Mouse (Mus musculus) layer of hippocampus, adult 9-10 months (tissue): ENCODE measurements around the gene Cep97.

Experiments used
- DNase-seq: peaks from one replicate; pipeline ENCODE4 v3.0.0; 2022; ENCODE audit warnings: low spot score

Cep97 gene

DNA sequence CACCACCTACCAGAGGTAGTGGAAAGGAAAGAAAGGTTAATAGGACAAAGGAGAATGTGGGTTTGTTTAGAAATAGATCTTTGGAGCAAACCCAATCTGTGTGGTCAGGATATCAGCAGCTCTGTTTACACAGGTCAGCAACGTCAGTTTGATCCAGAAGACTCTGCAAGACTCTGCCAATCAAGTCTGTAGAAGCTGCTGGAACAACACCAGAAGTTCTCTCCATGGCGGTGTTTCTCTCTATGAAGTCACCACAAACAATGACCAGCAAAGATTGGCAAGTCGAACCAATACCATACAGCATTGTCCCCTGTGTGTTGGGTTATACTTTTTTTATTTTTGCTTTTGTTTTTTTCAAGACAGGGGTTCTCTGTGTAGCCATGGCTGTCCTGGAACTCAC is 12.6 kb upstream of the Cep97 start:
- DNase-seq = no peak

- DNase-seq = no peak
Measured at GRCm38 (mm10) chr16:55940781-55941180, 6.1 kb upstream of the Cep97 start.

DNA sequence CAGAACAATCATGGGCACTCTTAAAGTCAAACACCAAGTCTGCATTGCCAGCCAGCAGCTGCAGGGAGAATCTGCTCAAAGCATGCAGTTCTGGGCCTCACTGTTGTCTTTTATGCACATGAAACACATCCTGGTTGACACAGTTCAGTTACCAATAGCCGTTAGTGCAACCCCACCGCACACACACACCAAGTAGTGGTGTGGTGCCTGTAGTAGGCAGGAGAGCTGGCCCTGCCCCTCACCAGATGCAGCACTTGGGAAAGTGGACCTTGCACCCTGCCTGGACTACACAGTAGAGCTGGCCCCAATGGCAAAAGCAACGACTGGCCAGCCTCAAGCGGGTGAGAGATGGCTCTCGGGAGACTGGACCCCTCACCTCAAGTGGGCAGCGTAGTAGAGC is 5.0 kb upstream of the Cep97 start:
- DNase-seq = no peak

- no peak for DNase-seq
Measured at GRCm38 (mm10) chr16:55938761-55939160, 4.1 kb upstream of the Cep97 start.

DNA sequence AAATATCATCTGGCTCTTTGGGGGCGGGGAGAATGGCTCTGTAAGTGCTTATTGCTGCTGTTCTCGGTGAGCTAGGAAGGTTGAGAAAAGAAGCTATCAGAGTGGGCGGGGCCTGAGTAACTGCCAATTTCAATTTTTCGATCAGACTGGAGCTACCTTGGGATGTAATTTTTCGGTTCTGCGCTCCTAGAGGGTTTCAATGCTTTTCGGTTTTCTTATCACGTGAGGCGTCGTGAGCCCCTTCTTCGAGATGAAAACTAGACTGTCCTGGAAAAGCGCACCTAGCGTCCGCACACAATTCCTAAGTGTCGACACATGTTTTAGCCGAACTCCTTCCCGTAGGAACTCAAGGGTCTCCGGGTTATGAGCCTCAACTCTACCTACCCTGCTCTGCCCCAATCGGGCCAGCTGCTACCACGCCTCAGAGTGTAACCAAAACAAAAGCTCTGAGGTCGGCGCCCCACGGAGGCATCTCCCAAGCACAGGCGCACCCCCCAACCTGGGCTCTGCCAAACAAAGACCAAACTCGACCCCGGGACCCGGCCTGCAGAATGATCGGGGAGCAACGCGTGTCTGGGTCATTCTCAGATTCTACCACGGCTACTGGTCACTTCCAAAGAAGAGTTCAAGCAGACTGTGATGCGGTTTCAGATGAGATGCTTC is 843 bp downstream of the Cep97 start:
- no peak for DNase-seq

- DNase-seq = no peak
Measured at GRCm38 (mm10) chr16:55924010-55924409, 10.6 kb downstream of the Cep97 start.

DNA sequence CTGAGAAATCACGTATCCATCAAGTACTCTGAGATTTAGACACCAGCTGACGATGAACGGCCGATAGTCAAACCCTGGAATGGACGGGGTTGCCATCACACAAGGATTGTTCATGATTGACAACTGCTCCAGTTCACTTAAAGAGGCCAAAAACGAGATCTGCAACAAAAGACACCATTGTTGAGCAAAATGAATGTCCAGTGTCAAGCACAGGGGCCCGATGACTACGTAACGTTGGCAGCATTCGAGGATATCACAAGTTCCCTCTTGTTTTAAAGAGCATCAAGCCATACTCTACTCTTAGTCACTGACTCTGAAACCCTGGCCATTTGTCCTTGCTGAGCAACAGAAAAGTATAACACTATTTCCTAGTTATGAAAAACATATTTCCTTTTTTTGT is 12.6 kb downstream of the Cep97 start:
- peak; percentile 29 for DNase-seq

DNA sequence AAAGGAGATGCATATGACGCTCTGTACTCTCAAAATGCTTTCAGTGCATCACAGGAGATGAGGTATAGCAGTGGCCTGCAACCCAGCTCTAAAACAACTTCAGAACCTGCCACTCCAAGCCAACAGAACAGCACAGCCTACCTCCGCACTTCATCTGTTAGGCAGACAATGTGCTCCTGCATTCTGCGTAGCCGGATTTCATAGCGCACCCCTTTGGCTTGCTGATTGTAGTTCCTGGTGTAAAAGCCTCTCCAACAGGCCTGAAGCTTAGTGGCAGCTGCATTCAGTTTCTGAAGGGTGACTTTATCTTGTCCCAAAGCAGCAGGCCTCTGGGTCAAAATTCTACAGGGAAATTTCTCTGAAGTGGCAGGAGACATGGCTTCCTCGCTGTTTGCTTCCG is 19.9 kb downstream of the Cep97 start:
- DNase-seq = no peak

DNA sequence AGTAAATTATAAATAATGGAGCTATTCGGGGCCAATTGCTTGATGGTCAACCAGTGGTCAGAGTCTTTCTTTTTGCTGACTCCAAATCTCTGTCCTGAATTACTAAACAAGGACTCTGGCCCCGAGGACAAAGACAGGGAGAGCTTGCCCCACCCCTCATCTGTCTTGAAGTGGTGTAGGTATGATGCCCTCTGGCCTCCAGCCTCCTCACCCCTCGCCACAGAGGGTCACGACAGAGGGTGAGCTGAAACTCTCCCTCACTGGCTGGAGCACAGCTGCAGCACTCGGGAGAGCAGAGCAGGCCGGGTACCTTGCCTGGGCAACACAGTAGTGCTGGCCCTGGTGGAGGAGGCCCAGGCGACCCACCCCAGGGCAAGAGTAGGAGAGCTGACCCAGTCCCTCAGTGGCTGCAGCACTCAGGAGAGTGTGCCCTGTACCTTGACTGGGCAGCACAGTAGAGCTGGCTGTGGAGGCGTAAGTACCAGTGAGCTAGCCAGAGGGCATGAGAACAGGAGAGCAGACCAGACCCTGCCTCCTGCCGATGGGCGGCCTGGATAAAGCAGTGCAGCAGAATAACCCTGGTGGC is 24.4 kb downstream of the Cep97 start:
- no peak for DNase-seq

- no peak for DNase-seq
Measured at GRCm38 (mm10) chr16:55906928-55907679, 27.6 kb downstream of the Cep97 start.

GRCm38 (mm10) chr16:55905370-55905769 is 29.3 kb downstream of the Cep97 start:
- DNase-seq = no peak

- no peak for DNase-seq
Measured at GRCm38 (mm10) chr16:55901839-55902756, 32.6 kb downstream of the Cep97 start.

- no peak for DNase-seq
Measured at GRCm38 (mm10) chr16:55898385-55899002, 36.2 kb downstream of the Cep97 start.

DNA sequence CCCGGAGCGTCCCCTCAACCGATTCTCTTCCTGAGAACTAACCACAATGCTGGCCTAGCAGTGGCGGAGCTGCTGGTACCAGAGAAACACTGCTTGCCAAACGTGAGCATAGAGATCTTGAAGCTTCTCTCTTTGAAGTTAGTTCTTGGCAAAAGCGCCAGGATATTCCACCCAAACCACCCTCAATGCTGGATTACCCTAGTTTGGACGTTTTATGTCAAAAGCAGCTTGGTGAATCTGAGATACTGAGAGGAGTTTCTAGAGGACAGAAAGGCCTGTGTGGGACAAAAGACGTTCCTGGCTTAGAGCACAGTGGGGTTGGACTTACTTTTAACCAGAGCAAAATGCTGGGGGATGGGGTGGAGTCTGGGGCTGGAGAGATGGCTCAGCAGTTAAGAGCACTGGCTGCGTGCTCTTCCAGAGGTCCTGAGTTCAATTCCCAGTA is 39.0 kb downstream of the Cep97 start:
- DNase-seq = no peak

GRCm38 (mm10) chr16:55894893-55895650 is 39.6 kb downstream of the Cep97 start, which contains the start of gene Nxpe3:
TSS of gene Nxpe3 (minus strand) at chr16:55895285.
- DNase-seq = peak; percentile 85

DNA sequence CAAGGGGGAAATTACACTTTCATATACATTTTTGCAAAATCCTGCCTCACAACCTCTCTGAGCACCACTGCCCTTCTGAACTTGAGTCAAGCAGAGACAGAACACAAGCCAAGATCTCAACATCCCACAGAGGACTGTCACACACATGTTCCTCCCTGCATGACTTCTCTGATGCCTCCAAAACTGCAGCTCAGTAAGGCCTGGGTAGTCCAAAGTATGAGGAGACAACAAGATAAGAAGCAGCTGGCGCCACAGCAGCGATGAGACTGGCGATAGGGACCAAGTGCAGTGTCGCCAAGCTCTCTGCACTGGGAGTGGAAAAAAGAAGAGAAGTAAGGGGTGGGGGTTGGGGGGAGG is 40.1 kb downstream of the Cep97 start:
- no peak for DNase-seq

GRCm38 (mm10) chr16:55893410-55894107 is 41.1 kb downstream of the Cep97 start:
- DNase-seq = no peak

DNA sequence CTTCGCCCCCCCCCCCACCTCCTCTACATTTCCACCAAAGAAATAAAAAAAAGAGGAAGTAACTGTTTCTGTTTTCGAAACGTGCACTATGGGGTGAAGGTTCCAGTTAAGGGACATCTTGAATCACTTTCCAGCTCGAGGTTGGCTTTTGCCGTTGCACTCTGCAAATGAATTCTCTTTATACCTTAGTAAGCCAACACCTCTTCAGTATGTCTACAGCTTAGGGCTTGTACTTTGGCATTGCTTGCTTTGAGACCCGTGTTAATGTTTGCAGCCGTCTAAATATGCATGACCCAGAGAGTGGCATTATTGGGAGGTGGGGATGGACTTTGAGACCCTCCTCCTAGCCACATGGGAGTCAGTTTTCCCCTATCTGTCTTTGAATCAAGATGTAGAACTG is 42.2 kb downstream of the Cep97 start:
- no peak for DNase-seq

DNA sequence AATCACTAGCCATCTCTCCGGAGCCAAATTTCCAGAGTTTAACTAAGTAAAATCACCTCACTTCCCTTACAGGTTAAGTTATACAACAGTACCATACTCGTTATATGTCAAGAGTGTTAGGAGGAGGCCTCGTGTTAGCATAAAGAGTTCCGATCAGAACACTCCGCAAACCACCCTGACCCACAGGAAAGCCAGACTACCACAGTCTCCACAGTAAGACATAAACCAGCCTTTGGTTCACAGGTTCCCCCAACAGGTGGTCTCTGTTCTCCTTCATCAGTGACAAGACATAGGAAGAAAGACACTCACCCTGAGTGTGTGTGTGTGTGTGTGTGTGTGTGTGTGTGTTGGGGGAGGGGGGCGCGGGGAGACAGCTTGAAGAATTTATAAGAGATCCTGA is 43.3 kb downstream of the Cep97 start:
- DNase-seq = no peak

DNA sequence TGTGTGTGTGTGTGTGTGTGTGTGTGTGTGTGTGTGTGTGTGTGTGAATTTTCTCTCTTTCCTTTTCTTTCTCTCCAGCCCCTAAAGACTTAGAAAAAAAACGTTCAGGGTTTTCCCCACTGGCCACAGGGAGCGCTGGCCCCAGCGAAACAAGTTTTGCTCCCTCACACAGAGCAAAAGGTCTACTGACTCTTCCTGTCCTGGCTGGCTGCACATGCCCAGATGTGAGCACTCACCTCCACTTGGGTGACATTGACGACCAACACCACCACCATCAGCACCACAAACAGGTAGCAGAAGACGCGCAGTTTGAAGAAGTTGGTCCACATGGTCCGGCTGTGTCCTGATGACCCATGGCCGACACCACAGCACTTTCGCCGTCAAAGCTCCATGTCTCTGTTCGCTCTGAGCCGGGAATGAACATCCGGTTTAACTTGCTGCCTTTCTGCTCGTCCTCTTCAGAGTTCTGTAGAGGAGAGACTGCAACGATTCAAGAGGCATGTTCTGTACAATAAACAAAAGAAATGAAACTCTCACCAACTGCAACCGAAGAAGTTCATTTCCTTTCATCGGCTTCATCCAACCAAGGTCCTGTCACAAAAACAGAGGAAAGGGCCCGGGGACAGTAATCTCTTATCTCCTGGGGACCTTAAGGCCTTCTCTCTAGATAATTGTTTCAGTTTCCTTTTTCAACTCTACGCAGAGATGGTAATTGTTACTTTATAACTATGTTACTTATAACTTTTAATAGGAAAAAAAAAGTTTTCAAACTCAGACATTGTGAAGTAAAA is 44.1 kb downstream of the Cep97 start:
- DNase-seq = no peak
